Mouse (Mus musculus) forebrain, embryonic 16.5 days (tissue): Measurements from ENCODE around the gene Eme2. TPM values are rescaled to one million over a fixed set of nuclear protein-coding genes. Genes with fewer than 3 reads are reported as not detected.

Experiments
- ATAC-seq: fragments of 200-750 bp; cut with Nextera tagmentation; 2 replicates; pipeline ENCODE4 v1.8.0; 2017; ENCODE audit warnings: mild to moderate bottlenecking, moderate library complexity
- H3K27ac ChIP-seq: fragments of 300-500 bp; sonication (generic); 2 replicates; pipeline ENCODE4 v1.5.1; 2014; ENCODE audit warnings: low read length, control low read depth
- H3K27me3 ChIP-seq: fragments of 300-500 bp; sonication (generic); replicated peaks from 2 replicates; pipeline ENCODE4 v1.6.1; 2014; ENCODE audit warnings: low read length; ENCODE audit not compliant: control insufficient read depth, insufficient read depth
- H3K36me3 ChIP-seq: fragments of 300-500 bp; sonication (generic); 2 replicates; pipeline ENCODE4 v1.6.1; 2014; ENCODE audit not compliant: control insufficient read depth, insufficient read depth
- H3K4me1 ChIP-seq: fragments of 300-500 bp; sonication (generic); replicated peaks from 2 replicates; pipeline ENCODE4 v1.6.1; 2014; ENCODE audit warnings: low read length; ENCODE audit not compliant: control insufficient read depth, insufficient read depth
- H3K4me2 ChIP-seq: fragments of 300-500 bp; sonication (generic); 2 replicates; pipeline ENCODE4 v1.6.1; 2014; ENCODE audit warnings: mild to moderate bottlenecking, low read length, control low read depth
- H3K4me3 ChIP-seq: fragments of 300-500 bp; sonication (generic); replicated peaks from 2 replicates; pipeline ENCODE4 v1.5.1; 2014; ENCODE audit warnings: mild to moderate bottlenecking, low read length, control low read depth
- H3K9ac ChIP-seq: fragments of 300-500 bp; sonication (generic); replicated peaks from 2 replicates; pipeline ENCODE4 v1.6.1; 2014; ENCODE audit warnings: low read depth, low read length, control low read depth
- H3K9me3 ChIP-seq: fragments of 300-500 bp; sonication (generic); 2 replicates; pipeline ENCODE4 v1.6.1; 2016; ENCODE audit warnings: low read length; ENCODE audit not compliant: control insufficient read depth
- WGBS: fragments of 180-500 bp; shearing (Covaris S2); extraction: QIAGEN DNeasy Blood & Tissue Kit; methylation state at CpG from one replicate; pipeline ENCODE4 v1.1.7; 2014; 5-methylcytosine and 5-hydroxymethylcytosine counted together
- polyA plus RNA-seq: library from polyadenylated mRNA; unstranded; fragments of >200 nt; fragmentation: Nextera tagmentation; extraction: Ambion mirVana; gene quantifications from 2 replicates; pipeline ENCODE4 v1.2.1, GENCODE M21; 2015

Eme2 gene
- polyA plus RNA-seq, 1 experiment from 2014 or later = 35.7 TPM

- no peak overlapping the region for H3K9ac ChIP-seq
- no peaks in the 10 kb centered on the region for H3K9me3 ChIP-seq
- H3K4me1 ChIP-seq = peaks cover 31% of the 10 kb centered on the region
- no peaks in the 10 kb centered on the region for H3K27me3 ChIP-seq
- no peak overlapping the region for H3K4me2 ChIP-seq
- peaks cover 22% of the 10 kb centered on the region for H3K36me3 ChIP-seq
- no peak for ATAC-seq
- no peak overlapping the region for H3K27ac ChIP-seq
- WGBS = 84% methylated on average over 13 of the region's 13 CpGs
- H3K4me3 ChIP-seq = no peak overlapping the region
These were observed 3.6 kb downstream of the Eme2 start for GRCm38 (mm10) chr17:24891321-24891720.

GRCm38 (mm10) chr17:24890151-24891092 is 4.5 kb downstream of the Eme2 start:
- Histone ChIP-seq H3K4me1 (peaks cover 28% of the 10 kb centered on the region), H3K36me3 (peaks cover 22% of the 10 kb centered on the region), H3K4me2 (no peak overlapping the region), H3K9ac (no peak overlapping the region), H3K27me3 (no peaks in the 10 kb centered on the region), H3K27ac (no peak overlapping the region), H3K4me3 (no peak overlapping the region), H3K9me3 (no peaks in the 10 kb centered on the region)
- 86% methylated on average over 19 of the region's 19 CpGs for WGBS
- no peak for ATAC-seq

- H3K36me3 ChIP-seq = peaks cover 22% of the 10 kb centered on the region
- no peak for ATAC-seq
- 92% methylated on average over 3 of the region's 3 CpGs for WGBS
- H3K4me3 ChIP-seq = no peak overlapping the region
- H3K9me3 ChIP-seq = no peaks in the 10 kb centered on the region
- no peak overlapping the region for H3K4me2 ChIP-seq
- no peak overlapping the region for H3K27ac ChIP-seq
- no peak overlapping the region for H3K9ac ChIP-seq
- H3K4me1 ChIP-seq = peaks cover 26% of the 10 kb centered on the region
- H3K27me3 ChIP-seq = no peaks in the 10 kb centered on the region
These were observed 6.0 kb downstream of the Eme2 start for GRCm38 (mm10) chr17:24888862-24889261.

- Histone ChIP-seq H3K4me1 (peaks cover 24% of the 10 kb centered on the region), H3K9ac (peak overlapping the region; percentile 89), H3K9me3 (no peaks in the 10 kb centered on the region), H3K27ac (no peak overlapping the region), H3K4me2 (peak overlapping the region; percentile 94), H3K4me3 (peak overlapping the region; percentile 86), H3K27me3 (no peaks in the 10 kb centered on the region), H3K36me3 (peaks cover 18% of the 10 kb centered on the region)
- WGBS = 65% methylated on average over 18 of the region's 18 CpGs
- ATAC-seq = no peak
These were observed 7.4 kb downstream of the Eme2 start for GRCm38 (mm10) chr17:24887291-24888080.

GRCm38 (mm10) chr17:24886932-24887271 is 8.0 kb downstream of the Eme2 start:
- H3K36me3 ChIP-seq = peaks cover 16% of the 10 kb centered on the region
- peak; percentile 29 for ATAC-seq

GRCm38 (mm10) chr17:24886134-24886931 is 8.6 kb downstream of the Eme2 start, which contains the start of the genes Nubp2 and Spsb3:
Gene Nubp2, minus strand, starts transcription at chr17:24886349.
Gene Spsb3, plus strand, starts transcription at chr17:24886643.
- under 1% methylated on average over 69 of the region's 69 CpGs for WGBS
- no peaks in the 10 kb centered on the region for H3K27me3 ChIP-seq
- peak; percentile 98 for ATAC-seq
- H3K36me3 ChIP-seq = peaks cover 16% of the 10 kb centered on the region
- peak within 1 kb of the TSS; percentile 86 for H3K4me3 ChIP-seq
- H3K9ac ChIP-seq = peak within 1 kb of the TSS; percentile 89
- no peaks in the 10 kb centered on the region for H3K9me3 ChIP-seq
- peak within 1 kb of the TSS; percentile 57 for H3K27ac ChIP-seq
- peaks cover 24% of the 10 kb centered on the region for H3K4me1 ChIP-seq
- H3K4me2 ChIP-seq = peak within 1 kb of the TSS; percentile 94

More at GRCm38 (mm10) chr17:24886932-24887271, 8.0 kb downstream of the Eme2 start:
- H3K4me2 ChIP-seq = peak overlapping the region; percentile 94
- no peaks in the 10 kb centered on the region for H3K9me3 ChIP-seq
- H3K27me3 ChIP-seq = no peaks in the 10 kb centered on the region
- peaks cover 24% of the 10 kb centered on the region for H3K4me1 ChIP-seq
- H3K9ac ChIP-seq = peak overlapping the region; percentile 89
- H3K27ac ChIP-seq = peak overlapping the region; percentile 57
- WGBS = under 1% methylated on average over 18 of the region's 18 CpGs
- H3K4me3 ChIP-seq = peak overlapping the region; percentile 86

GRCm38 (mm10) chr17:24885356-24886133 is 9.3 kb downstream of the Eme2 start:
- Histone ChIP-seq H3K27ac (no peak overlapping the region), H3K4me2 (peak overlapping the region; percentile 85), H3K4me1 (peaks cover 24% of the 10 kb centered on the region), H3K27me3 (no peaks in the 10 kb centered on the region), H3K4me3 (peak overlapping the region; percentile 86), H3K36me3 (peaks cover 8% of the 10 kb centered on the region), H3K9ac (peak overlapping the region; percentile 32), H3K9me3 (no peaks in the 10 kb centered on the region)
- WGBS = 24% methylated on average over 22 of the region's 22 CpGs
- ATAC-seq = no peak

- Histone ChIP-seq H3K27ac (no peak overlapping the region), H3K4me2 (no peak overlapping the region), H3K36me3 (0 out of 2 replicates have a peak, but pooled peaks cover 3% of the 10 kb centered on the region), H3K4me3 (no peak overlapping the region), H3K9me3 (no peaks in the 10 kb centered on the region), H3K4me1 (peaks cover 24% of the 10 kb centered on the region), H3K27me3 (no peaks in the 10 kb centered on the region), H3K9ac (no peak overlapping the region)
- ATAC-seq = no peak
- 89% methylated on average over 6 of the region's 6 CpGs for WGBS
These were observed 10.5 kb downstream of the Eme2 start for GRCm38 (mm10) chr17:24884391-24884790.
